Mouse (Mus musculus): Measurements from ENCODE around the gene Nkain2. TPM values are rescaled to one million over a fixed set of nuclear protein-coding genes. Genes with fewer than 3 reads are reported as not detected.

The Nkain2 gene
- polyA plus RNA-seq, 1 experiment from 2014 or later = 0.87 TPM

GRCm38 (mm10) chr10:32631043-32631442 lies 259.2 kb downstream of the Nkain2 start:
- no peaks in the 10 kb centered on the region for H3K27me3 ChIP-seq (ENCODE audit: control insufficient read depth, insufficient read depth, low read length)
- no peaks in the 10 kb centered on the region for H3K4me1 ChIP-seq (replicated peaks; ENCODE audit: control insufficient read depth, insufficient read depth)
- no peak overlapping the region for H3K9ac ChIP-seq (ENCODE audit: low read length)
- DNase-seq (ENCODE audit: low spot score) (no peak), ATAC-seq (ENCODE audit: low FRiP score, low TSS enrichment) (no peak)
- WGBS = 100% methylated on average over 2 of the region's 2 CpGs
- no peak overlapping the region for H3K27ac ChIP-seq (replicated peaks)
- H3K4me3 ChIP-seq (ENCODE audit: low read depth, low read length) = no peak overlapping the region
- H3K36me3 ChIP-seq (ENCODE audit: control insufficient read depth, insufficient read depth, low read length) = no peaks in the 10 kb centered on the region
- no peak overlapping the region for H3K4me2 ChIP-seq (replicated peaks; ENCODE audit: low read depth)
- H3K9me3 ChIP-seq (ENCODE audit: control insufficient read depth, low read length) = no peaks in the 10 kb centered on the region
- TF ChIP-seq CTCF (IDR thresholded peaks at IDR 0.05; ENCODE audit: low read depth) (no peak), EP300 (optimal IDR thresholded peaks at IDR 0.05) (no peak)

- H3K4me1 ChIP-seq (replicated peaks; ENCODE audit: control insufficient read depth, insufficient read depth) = no peaks in the 10 kb centered on the region
- no peak for DNase-seq (ENCODE audit: low spot score)
- no peak overlapping the region for H3K9ac ChIP-seq (ENCODE audit: low read length)
- H3K27ac ChIP-seq (replicated peaks) = no peak overlapping the region
- no peak for TF ChIP-seq EP300 (optimal IDR thresholded peaks at IDR 0.05)
- TF ChIP-seq CTCF (IDR thresholded peaks at IDR 0.05; ENCODE audit: low read depth) = no peak
- no peaks in the 10 kb centered on the region for H3K36me3 ChIP-seq (ENCODE audit: control insufficient read depth, insufficient read depth, low read length)
- ATAC-seq (ENCODE audit: low FRiP score, low TSS enrichment) = no peak
- no peak overlapping the region for H3K4me3 ChIP-seq (ENCODE audit: low read depth, low read length)
- H3K27me3 ChIP-seq (ENCODE audit: control insufficient read depth, insufficient read depth, low read length) = no peaks in the 10 kb centered on the region
- no peak overlapping the region for H3K4me2 ChIP-seq (replicated peaks; ENCODE audit: low read depth)
- no peaks in the 10 kb centered on the region for H3K9me3 ChIP-seq (ENCODE audit: control insufficient read depth, low read length)
These were observed 285.8 kb downstream of the Nkain2 start for GRCm38 (mm10) chr10:32604448-32604847.

- Histone ChIP-seq H3K27me3 (ENCODE audit: control insufficient read depth, insufficient read depth, low read length) (no peaks in the 10 kb centered on the region), H3K27ac (replicated peaks) (no peak overlapping the region), H3K4me1 (replicated peaks; ENCODE audit: control insufficient read depth, insufficient read depth) (no peaks in the 10 kb centered on the region), H3K9me3 (ENCODE audit: control insufficient read depth, low read length) (no peaks in the 10 kb centered on the region), H3K36me3 (ENCODE audit: control insufficient read depth, insufficient read depth, low read length) (no peaks in the 10 kb centered on the region), H3K9ac (ENCODE audit: low read length) (no peak overlapping the region), H3K4me2 (replicated peaks; ENCODE audit: low read depth) (no peak overlapping the region), H3K4me3 (ENCODE audit: low read depth, low read length) (no peak overlapping the region)
- no peak for DNase-seq (ENCODE audit: low spot score)
- 70% methylated on average over 4 of the region's 4 CpGs for WGBS
- TF ChIP-seq EP300 (optimal IDR thresholded peaks at IDR 0.05) = no peak
- TF ChIP-seq CTCF (IDR thresholded peaks at IDR 0.05; ENCODE audit: low read depth) = no peak
- no peak for ATAC-seq (ENCODE audit: low FRiP score, low TSS enrichment)
These were observed 287.5 kb downstream of the Nkain2 start for GRCm38 (mm10) chr10:32602798-32603197.

- DNase-seq (ENCODE audit: low spot score) = no peak
- Histone ChIP-seq H3K9ac (ENCODE audit: low read length) (no peak overlapping the region), H3K27ac (replicated peaks) (no peak overlapping the region), H3K4me2 (replicated peaks; ENCODE audit: low read depth) (no peak overlapping the region), H3K36me3 (ENCODE audit: control insufficient read depth, insufficient read depth, low read length) (no peaks in the 10 kb centered on the region), H3K4me3 (ENCODE audit: low read depth, low read length) (no peak overlapping the region), H3K4me1 (replicated peaks; ENCODE audit: control insufficient read depth, insufficient read depth) (no peaks in the 10 kb centered on the region), H3K9me3 (ENCODE audit: control insufficient read depth, low read length) (no peaks in the 10 kb centered on the region), H3K27me3 (ENCODE audit: control insufficient read depth, insufficient read depth, low read length) (no peaks in the 10 kb centered on the region)
- no peak for ATAC-seq (ENCODE audit: low FRiP score, low TSS enrichment)
- 69% methylated on average over 2 of the region's 2 CpGs for WGBS
- TF ChIP-seq EP300 (optimal IDR thresholded peaks at IDR 0.05) = no peak
These were observed 295.3 kb downstream of the Nkain2 start for GRCm38 (mm10) chr10:32594998-32595397.

GRCm38 (mm10) chr10:32577276-32577580 lies 313.0 kb downstream of the Nkain2 start:
- Histone ChIP-seq H3K4me3 (ENCODE audit: low read depth, low read length) (no peak overlapping the region), H3K36me3 (ENCODE audit: control insufficient read depth, insufficient read depth, low read length) (no peaks in the 10 kb centered on the region), H3K4me1 (replicated peaks; ENCODE audit: control insufficient read depth, insufficient read depth) (no peaks in the 10 kb centered on the region), H3K27me3 (ENCODE audit: control insufficient read depth, insufficient read depth, low read length) (no peaks in the 10 kb centered on the region), H3K27ac (replicated peaks) (no peak overlapping the region), H3K4me2 (replicated peaks; ENCODE audit: low read depth) (no peak overlapping the region), H3K9ac (ENCODE audit: low read length) (no peak overlapping the region), H3K9me3 (ENCODE audit: control insufficient read depth, low read length) (no peaks in the 10 kb centered on the region)
- DNase-seq (ENCODE audit: low spot score) (no peak), ATAC-seq (ENCODE audit: low FRiP score, low TSS enrichment) (no peak)
- 54% methylated on average over 3 of the region's 3 CpGs for WGBS
- no peak for TF ChIP-seq CTCF (IDR thresholded peaks at IDR 0.05; ENCODE audit: low read depth)
- TF ChIP-seq EP300 (optimal IDR thresholded peaks at IDR 0.05) = no peak

GRCm38 (mm10) chr10:32576559-32577275 lies 313.5 kb downstream of the Nkain2 start:
- Histone ChIP-seq H3K27ac (replicated peaks) (no peak overlapping the region), H3K36me3 (ENCODE audit: control insufficient read depth, insufficient read depth, low read length) (no peaks in the 10 kb centered on the region), H3K4me1 (replicated peaks; ENCODE audit: control insufficient read depth, insufficient read depth) (no peaks in the 10 kb centered on the region), H3K27me3 (ENCODE audit: control insufficient read depth, insufficient read depth, low read length) (no peaks in the 10 kb centered on the region), H3K4me3 (ENCODE audit: low read depth, low read length) (no peak overlapping the region), H3K9me3 (ENCODE audit: control insufficient read depth, low read length) (no peaks in the 10 kb centered on the region), H3K9ac (ENCODE audit: low read length) (no peak overlapping the region), H3K4me2 (replicated peaks; ENCODE audit: low read depth) (no peak overlapping the region)
- ATAC-seq (ENCODE audit: low FRiP score, low TSS enrichment) (no peak), DNase-seq (ENCODE audit: low spot score) (no peak)
- WGBS = 65% methylated on average over 2 of the region's 2 CpGs
- TF ChIP-seq CTCF (IDR thresholded peaks at IDR 0.05; ENCODE audit: low read depth) (no peak), EP300 (optimal IDR thresholded peaks at IDR 0.05) (no peak)
